Mouse (Mus musculus) activated CD4-positive, CD25-positive, alpha-beta regulatory T cell (primary cell): ENCODE results near the gene Ccdc121. TPM values are rescaled to one million over a fixed set of nuclear protein-coding genes. Genes with fewer than 3 reads are reported as not detected.

Experiments
- polyA plus RNA-seq, 2 experiments: library from polyadenylated mRNA; unstranded; fragments of 100-300 nt; shearing (Covaris generic); gene quantifications; one replicate each; pipeline ENCODE4 v1.2.1; 2017

Gene Ccdc121
- polyA plus RNA-seq: under 1 TPM in 1 of 2 experiments, not detected in 1; 0.41 TPM

GRCm38 (mm10) chr1:181511307-181511706 is at the start of gene Ccdc121:
Gene Ccdc121, minus strand, starts transcription at chr1:181511451.

Other genes with a start within 250 kb of the Ccdc121 start
- under 1 TPM in 1 of 2 experiments, not detected in 1; 0.50 TPM for gene Cnih3, start 158.8 kb downstream of the Ccdc121 start, polyA plus RNA-seq
- 1 to 10 TPM; 1.6 to 2.6 TPM for gene Dnah14, start 65.1 kb upstream of the Ccdc121 start, polyA plus RNA-seq